Mouse (Mus musculus): ENCODE measurements at regions not wholly inside any gene's neighbourhood (a gene's known extent, or its start where the extent isn't known, plus 50 kb on each side); places are given as distances from the start of the nearest gene placed in this dataset.

DNA sequence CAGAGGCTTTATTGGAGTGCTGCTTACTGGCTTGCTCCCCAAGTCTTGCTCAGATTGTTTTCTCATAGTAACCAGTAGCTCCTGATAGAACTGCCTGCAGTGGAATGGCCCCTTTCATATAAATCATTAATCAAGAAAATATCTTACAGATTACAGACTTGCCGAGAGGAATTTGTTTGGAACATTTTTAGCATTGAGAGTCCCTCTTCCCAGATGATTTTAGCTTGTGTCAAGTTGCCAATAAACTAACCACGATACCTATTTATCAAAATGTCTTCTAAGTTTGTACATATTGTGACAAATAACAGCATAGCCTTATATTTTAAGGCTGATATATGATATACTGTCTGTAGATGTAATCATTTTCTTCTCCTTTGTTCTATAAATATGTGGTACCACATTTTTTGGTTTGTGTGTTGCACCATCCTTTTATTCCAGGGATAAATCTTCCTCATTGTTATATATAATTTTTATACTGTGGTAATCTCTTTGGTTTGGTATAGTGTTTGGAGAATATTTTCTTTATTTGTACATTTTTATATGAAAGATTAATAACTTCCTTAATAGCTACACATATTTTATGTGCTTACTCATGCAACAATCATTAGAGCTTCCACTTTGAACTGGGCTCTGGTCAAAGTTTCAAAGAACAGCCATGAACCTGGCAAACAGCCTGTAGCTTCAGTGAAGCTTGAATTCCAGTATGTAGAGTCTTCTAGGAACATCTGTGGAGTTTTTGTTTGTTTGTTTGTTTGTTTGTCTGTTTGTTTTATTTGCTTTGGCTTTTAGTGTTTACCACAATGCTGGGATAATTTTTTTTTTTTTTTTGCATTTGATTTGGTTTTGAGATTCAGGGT is 153.1 kb upstream of the Marcks start:
- DNase-seq (ENCODE audit: low spot score), result no peak
- Histone ChIP-seq H3K9me3 (replicated peaks) (no peaks in the 10 kb centered on the region), H3K4me3 (ENCODE audit: low read depth, low read length) (no peak overlapping the region), H3K4me1 (ENCODE audit: insufficient read depth, low read depth, low read length) (no peaks in the 10 kb centered on the region), H3K27me3 (ENCODE audit: insufficient read depth, low read length) (no peaks in the 10 kb centered on the region), H3K36me3 (replicated peaks) (no peaks in the 10 kb centered on the region)
- no peak for TF ChIP-seq POLR2AphosphoS5 (IDR thresholded peaks at IDR 0.05; ENCODE audit: insufficient replicate concordance, low read depth, low read length)
- TF ChIP-seq CTCF (IDR thresholded peaks at IDR 0.05; ENCODE audit: low read depth, low read length), result no peak
- TF ChIP-seq TAL1 (conservative IDR thresholded peaks at IDR 0.05; ENCODE audit: low read depth, low read length), result no peak
- TF ChIP-seq GATA1 (IDR thresholded peaks at IDR 0.05; ENCODE audit: borderline replicate concordance, low read length), result no peak
- no peak for TF ChIP-seq GATA2 (IDR thresholded peaks at IDR 0.05; ENCODE audit: borderline replicate concordance, low read depth, low read length)
- ATAC-seq (ENCODE audit: extremely low read depth, insufficient number of reproducible peaks, low FRiP score, poor library complexity, severe bottlenecking), result no peak

DNA sequence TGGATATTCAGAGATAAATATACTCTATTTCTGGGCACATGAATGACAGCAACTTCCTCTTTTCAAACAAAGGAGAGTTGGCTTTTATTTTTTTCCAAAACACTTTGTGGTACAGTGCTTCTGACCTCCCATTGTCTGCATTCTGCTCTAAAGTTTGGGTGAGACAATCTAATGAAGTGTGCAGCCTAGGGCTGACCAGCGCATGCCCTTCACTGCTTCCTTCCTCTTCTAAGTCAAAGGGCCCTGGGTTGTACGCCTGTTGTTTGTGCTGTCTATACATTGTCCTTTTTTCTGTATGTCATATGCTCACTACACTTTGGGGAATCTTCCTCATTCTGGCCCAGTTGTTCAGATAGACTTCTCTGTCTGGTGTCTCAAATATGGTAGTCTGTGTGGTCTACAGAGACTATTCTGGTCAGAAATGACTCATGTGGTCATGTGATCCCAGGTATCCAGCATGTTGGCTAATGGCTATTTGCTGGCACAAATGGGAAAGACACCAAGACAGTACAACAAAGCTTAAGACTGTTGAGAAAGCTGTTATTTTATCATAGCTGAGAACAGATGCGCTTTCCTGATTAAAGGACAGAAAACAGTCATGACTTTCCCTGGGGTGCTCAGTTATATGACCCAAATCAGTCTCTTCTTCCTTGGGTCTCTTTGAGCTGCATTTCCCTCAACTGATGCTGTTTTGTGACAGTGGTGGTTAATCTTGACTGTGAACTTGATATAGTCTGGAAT is 151.4 kb upstream of the Marcks start:
- no peaks in the 10 kb centered on the region for H3K4me1 ChIP-seq (ENCODE audit: insufficient read depth, low read depth, low read length)
- H3K27me3 ChIP-seq (ENCODE audit: insufficient read depth, low read length), result no peaks in the 10 kb centered on the region
- H3K9me3 ChIP-seq (replicated peaks), result no peaks in the 10 kb centered on the region
- no peak for DNase-seq (ENCODE audit: low spot score)
- peak; percentile 28 for ATAC-seq (ENCODE audit: extremely low read depth, insufficient number of reproducible peaks, low FRiP score, poor library complexity, severe bottlenecking)
- H3K36me3 ChIP-seq (replicated peaks), result no peaks in the 10 kb centered on the region
- H3K4me3 ChIP-seq (ENCODE audit: low read depth, low read length), result no peak overlapping the region
- TF ChIP-seq GATA2 (IDR thresholded peaks at IDR 0.05; ENCODE audit: borderline replicate concordance, low read depth, low read length), result no peak
- TF ChIP-seq GATA1 (IDR thresholded peaks at IDR 0.05; ENCODE audit: borderline replicate concordance, low read length), result no peak
- TF ChIP-seq POLR2AphosphoS5 (IDR thresholded peaks at IDR 0.05; ENCODE audit: insufficient replicate concordance, low read depth, low read length), result no peak
- TF ChIP-seq CTCF (IDR thresholded peaks at IDR 0.05; ENCODE audit: low read depth, low read length), result no peak
- TF ChIP-seq TAL1 (conservative IDR thresholded peaks at IDR 0.05; ENCODE audit: low read depth, low read length), result no peak

DNA sequence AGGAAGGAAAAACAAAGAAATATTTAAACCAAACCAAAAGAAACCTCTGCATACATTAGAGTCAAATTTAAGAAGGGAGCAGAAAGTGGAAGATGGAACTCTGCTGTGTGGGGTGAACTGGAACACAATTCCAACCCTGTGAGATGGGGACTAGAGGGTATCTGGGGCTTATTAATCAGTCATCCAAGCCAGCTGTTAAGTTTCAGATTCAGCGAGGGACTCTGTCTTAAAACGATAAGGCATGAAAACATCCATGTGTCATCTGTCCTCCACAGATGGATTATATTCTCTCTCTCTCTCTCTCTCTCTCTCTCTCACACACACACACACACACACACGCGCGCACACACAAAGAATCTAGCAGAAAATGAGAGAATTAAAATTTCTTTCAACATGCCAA is 147.6 kb upstream of the Marcks start:
- no peaks in the 10 kb centered on the region for H3K4me1 ChIP-seq (ENCODE audit: insufficient read depth, low read depth, low read length)
- no peak for ATAC-seq (ENCODE audit: extremely low read depth, insufficient number of reproducible peaks, low FRiP score, poor library complexity, severe bottlenecking)
- TF ChIP-seq CTCF (IDR thresholded peaks at IDR 0.05; ENCODE audit: low read depth, low read length) (no peak), GATA2 (IDR thresholded peaks at IDR 0.05; ENCODE audit: borderline replicate concordance, low read depth, low read length) (no peak), TAL1 (conservative IDR thresholded peaks at IDR 0.05; ENCODE audit: low read depth, low read length) (no peak), GATA1 (IDR thresholded peaks at IDR 0.05; ENCODE audit: borderline replicate concordance, low read length) (no peak), POLR2AphosphoS5 (IDR thresholded peaks at IDR 0.05; ENCODE audit: insufficient replicate concordance, low read depth, low read length) (no peak)
- DNase-seq (ENCODE audit: low spot score), result no peak
- no peak overlapping the region for H3K4me3 ChIP-seq (ENCODE audit: low read depth, low read length)
- no peaks in the 10 kb centered on the region for H3K36me3 ChIP-seq (replicated peaks)
- H3K9me3 ChIP-seq (replicated peaks), result no peaks in the 10 kb centered on the region
- no peaks in the 10 kb centered on the region for H3K27me3 ChIP-seq (ENCODE audit: insufficient read depth, low read length)

DNA sequence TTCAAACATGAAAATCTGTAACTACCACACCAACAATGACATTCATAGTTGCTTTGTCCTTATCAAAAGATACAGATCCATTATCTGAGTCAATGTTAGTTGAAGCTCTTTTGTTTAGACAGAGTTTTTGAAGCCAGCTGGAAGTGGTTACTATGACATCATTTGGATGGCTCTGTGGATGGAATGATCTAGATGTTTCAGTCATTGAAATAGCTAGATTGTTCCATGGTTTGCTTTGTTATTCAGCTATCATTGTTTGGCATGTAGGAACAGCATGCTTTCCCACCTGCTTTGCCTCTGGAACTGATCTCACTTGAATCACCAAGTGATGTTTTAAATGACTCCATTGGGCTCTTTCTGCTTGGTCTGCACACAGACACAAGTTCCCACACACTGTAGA is 144.2 kb upstream of the Marcks start:
- Histone ChIP-seq H3K4me3 (ENCODE audit: low read depth, low read length) (no peak overlapping the region), H3K4me1 (ENCODE audit: insufficient read depth, low read depth, low read length) (no peaks in the 10 kb centered on the region), H3K9me3 (replicated peaks) (no peaks in the 10 kb centered on the region), H3K27me3 (ENCODE audit: insufficient read depth, low read length) (no peaks in the 10 kb centered on the region), H3K36me3 (replicated peaks) (no peaks in the 10 kb centered on the region)
- no peak for ATAC-seq (ENCODE audit: extremely low read depth, insufficient number of reproducible peaks, low FRiP score, poor library complexity, severe bottlenecking)
- no peak for DNase-seq (ENCODE audit: low spot score)
- TF ChIP-seq GATA2 (IDR thresholded peaks at IDR 0.05; ENCODE audit: borderline replicate concordance, low read depth, low read length), result no peak

DNA sequence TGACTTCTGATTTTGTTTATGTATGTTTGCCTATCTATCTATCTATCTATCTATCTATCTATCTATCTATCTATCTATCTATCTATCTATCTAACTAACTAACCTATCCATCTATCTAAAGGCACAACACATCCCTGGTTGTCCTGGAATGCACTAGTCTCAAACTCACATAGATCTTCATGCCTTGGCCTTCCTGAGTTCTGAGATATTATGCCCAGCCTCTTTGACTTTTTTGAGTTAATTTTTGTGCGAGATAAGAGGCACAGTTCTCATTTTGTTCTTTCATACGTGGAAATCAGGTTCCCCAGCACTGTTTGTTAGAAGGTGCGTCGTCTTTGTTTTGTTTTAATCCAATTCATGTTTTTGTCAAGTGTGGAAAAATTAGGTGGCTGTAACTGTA is 142.1 kb upstream of the Marcks start:
- no peak for ATAC-seq (ENCODE audit: extremely low read depth, insufficient number of reproducible peaks, low FRiP score, poor library complexity, severe bottlenecking)
- H3K4me1 ChIP-seq (ENCODE audit: insufficient read depth, low read depth, low read length), result no peaks in the 10 kb centered on the region

DNA sequence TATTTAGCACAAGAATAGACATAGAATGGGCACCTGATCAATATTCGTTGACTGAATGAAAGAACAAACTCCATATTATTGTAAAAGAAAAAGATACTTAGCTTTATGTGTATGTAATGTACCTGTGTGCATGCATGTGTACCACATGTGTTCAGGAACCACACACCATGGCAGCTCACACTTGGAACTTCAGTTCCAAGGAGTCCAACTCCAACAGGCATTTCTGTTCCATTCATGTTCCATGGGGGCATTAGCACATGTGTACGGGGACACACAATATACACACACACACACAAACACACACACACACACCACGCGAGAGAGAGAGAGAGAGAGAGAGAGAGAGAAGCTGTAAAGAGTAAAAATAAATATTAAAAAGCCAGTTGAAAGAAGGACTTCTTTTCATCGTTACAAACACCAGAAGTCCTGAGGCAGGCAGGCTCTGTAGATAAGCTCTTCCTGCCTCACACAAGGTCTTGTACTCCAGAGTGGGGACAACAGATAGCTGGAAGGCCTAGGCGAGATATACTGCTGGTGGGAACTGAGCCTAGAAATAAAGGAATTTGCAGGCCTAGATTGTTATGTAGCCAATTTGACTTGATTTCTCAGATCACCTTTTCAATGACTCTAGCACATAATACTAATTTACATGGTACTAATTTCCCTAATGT is 141.6 kb upstream of the Marcks start:
- 0 out of 2 replicates have a peak, but pooled peaks cover 4% of the 10 kb centered on the region for H3K27me3 ChIP-seq (ENCODE audit: insufficient read depth, low read length)
- no peaks in the 10 kb centered on the region for H3K36me3 ChIP-seq (replicated peaks)
- no peak for DNase-seq (ENCODE audit: low spot score)
- ATAC-seq (ENCODE audit: extremely low read depth, insufficient number of reproducible peaks, low FRiP score, poor library complexity, severe bottlenecking), result no peak
- no peaks in the 10 kb centered on the region for H3K9me3 ChIP-seq (replicated peaks)
- TF ChIP-seq POLR2AphosphoS5 (IDR thresholded peaks at IDR 0.05; ENCODE audit: insufficient replicate concordance, low read depth, low read length) (no peak), GATA1 (IDR thresholded peaks at IDR 0.05; ENCODE audit: borderline replicate concordance, low read length) (no peak), CTCF (IDR thresholded peaks at IDR 0.05; ENCODE audit: low read depth, low read length) (no peak), TAL1 (conservative IDR thresholded peaks at IDR 0.05; ENCODE audit: low read depth, low read length) (no peak), GATA2 (IDR thresholded peaks at IDR 0.05; ENCODE audit: borderline replicate concordance, low read depth, low read length) (no peak)
- no peaks in the 10 kb centered on the region for H3K4me1 ChIP-seq (ENCODE audit: insufficient read depth, low read depth, low read length)
- H3K4me3 ChIP-seq (ENCODE audit: low read depth, low read length), result no peak overlapping the region

More for the DNA sequence above, 142.1 kb upstream of the Marcks start:
- no peaks in the 10 kb centered on the region for H3K27me3 ChIP-seq (ENCODE audit: insufficient read depth, low read length)
- no peak for DNase-seq (ENCODE audit: low spot score)
- H3K9me3 ChIP-seq (replicated peaks), result no peaks in the 10 kb centered on the region
- no peaks in the 10 kb centered on the region for H3K36me3 ChIP-seq (replicated peaks)
- H3K4me3 ChIP-seq (ENCODE audit: low read depth, low read length), result no peak overlapping the region
- TF ChIP-seq TAL1 (conservative IDR thresholded peaks at IDR 0.05; ENCODE audit: low read depth, low read length) (no peak), POLR2AphosphoS5 (IDR thresholded peaks at IDR 0.05; ENCODE audit: insufficient replicate concordance, low read depth, low read length) (no peak), CTCF (IDR thresholded peaks at IDR 0.05; ENCODE audit: low read depth, low read length) (no peak), GATA1 (IDR thresholded peaks at IDR 0.05; ENCODE audit: borderline replicate concordance, low read length) (no peak), GATA2 (IDR thresholded peaks at IDR 0.05; ENCODE audit: borderline replicate concordance, low read depth, low read length) (no peak)

Data from G1E (cell line).